Mouse (Mus musculus): ENCODE measurements around the gene Tubd1.

DNA sequence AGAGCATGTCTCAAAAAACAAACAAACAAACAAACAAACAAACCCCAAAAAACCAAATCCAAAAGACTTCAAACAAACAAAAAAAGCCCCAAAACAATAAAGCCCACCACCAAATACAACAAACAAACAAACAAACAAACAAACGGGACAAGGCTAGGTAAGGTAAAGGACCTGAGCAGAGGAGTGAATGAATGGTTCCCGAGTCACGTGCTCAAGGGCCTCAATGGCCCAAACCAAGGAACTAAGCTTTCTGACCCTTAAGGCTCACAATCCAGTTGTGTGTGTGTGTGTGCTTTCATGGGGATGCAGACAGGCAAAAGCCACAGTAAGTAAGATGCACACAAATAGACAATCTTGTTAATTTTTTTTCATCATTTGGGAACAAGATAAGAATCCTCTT, 59.5 kb downstream of the Tubd1 start:
- TF ChIP-seq CTCF (IDR thresholded peaks at IDR 0.05; ENCODE audit: low read depth) (no peak), EP300 (IDR thresholded peaks at IDR 0.05; ENCODE audit: low read depth) (no peak)
